In the genomic region with DNA sequence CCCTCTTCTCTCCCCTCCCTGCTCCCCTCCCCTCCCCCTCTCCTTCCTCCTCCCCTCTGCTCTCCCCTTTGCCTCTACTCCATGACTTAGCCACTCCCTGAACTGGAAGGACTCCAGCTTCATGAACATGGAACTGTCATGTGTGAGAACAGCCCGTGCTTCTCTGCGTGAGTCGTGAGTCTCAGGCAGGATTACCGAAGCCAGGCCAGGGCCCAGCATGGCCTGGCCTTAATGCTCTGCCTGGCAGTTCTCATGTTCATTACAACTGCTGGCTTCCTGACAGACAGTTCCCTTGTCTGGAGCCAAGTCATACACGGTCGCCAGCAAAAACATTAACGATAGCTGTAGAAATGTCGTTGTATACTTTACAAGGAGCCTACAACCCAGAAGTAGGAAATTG, we compare ENCODE assay signal across 15 mouse cellular contexts.
DNase-seq lines count a peak whose midpoint lies in the region; ATAC-seq and TF ChIP-seq lines count a peak whose summit lies in the region.
"Had no signal": no experiment of that assay in that cellular context is flagged by ENCODE, and none has a peak within 500 bp of the region (broad histone marks: within the 10 kb centered on the region; RNA-seq: fewer than 3 reads in every experiment).

No protein-coding gene starts in this region.

- peak; percentile 24 for DNase-seq in heart, adult 8-10 months (ENCODE audit: low spot score)
- no peak for DNase-seq in heart, postnatal 25 days (ENCODE audit: low spot score)
- peak; percentile 41 for DNase-seq in lung, postnatal 0 days (ENCODE audit: low spot score)
- no peak for DNase-seq in lung, postnatal 25 days (ENCODE audit: low spot score)
- peak; percentile 33 for DNase-seq in cerebellum, adult 9-11 months
- peak; percentile 14 for DNase-seq in retina, postnatal 7 days (ENCODE audit: low read depth, low spot score)
- DNase-seq in spleen, adult 12 weeks (ENCODE audit: low spot score): no peak
- DNase-seq: adrenal gland, postnatal 36 days; right cerebral cortex, postnatal 4 days had no signal

- no peaks in the 10 kb centered on the region for H3K27me3 ChIP-seq in lung, postnatal 0 days (replicated peaks; ENCODE audit: insufficient read depth, low read length)
- no peaks in the 10 kb centered on the region for H3K27me3 ChIP-seq in intestine, postnatal 0 days (replicated peaks; ENCODE audit: control insufficient read depth, insufficient read depth, low read length)
- H3K27me3 ChIP-seq: CH12.LX; hindbrain, embryonic 12.5 days; neural tube, embryonic 13.5 days had no signal

- no peak overlapping the region for H3K9ac ChIP-seq in lung, postnatal 0 days (replicated peaks; ENCODE audit: low read depth)
- H3K9ac ChIP-seq in intestine, postnatal 0 days (ENCODE audit: low read depth, low read length): no peak overlapping the region
- H3K9ac ChIP-seq: hindbrain, embryonic 12.5 days; neural tube, embryonic 13.5 days had no signal

- intact Hi-C loops in heart, postnatal 25 days (cut with DNase I): no loop called here

- ATAC-seq in lung, postnatal 0 days: peak; percentile 43
- no peak for ATAC-seq in intestine, postnatal 0 days

- TF ChIP-seq CTCF in lung, postnatal 0 days (IDR thresholded peaks at IDR 0.05): no peak
- no peak for TF ChIP-seq CTCF in intestine, postnatal 0 days (IDR thresholded peaks at IDR 0.05; ENCODE audit: low read depth)

- H3K9me3 ChIP-seq in lung, postnatal 0 days (ENCODE audit: low read length): no peaks in the 10 kb centered on the region; the same call in 1 of the 2 replicates
- no peaks in the 10 kb centered on the region for H3K9me3 ChIP-seq in intestine, postnatal 0 days (ENCODE audit: control insufficient read depth)
- H3K9me3 ChIP-seq: hindbrain, embryonic 12.5 days; neural tube, embryonic 13.5 days had no signal

- no peaks in the 10 kb centered on the region for H3K4me1 ChIP-seq in lung, postnatal 0 days (ENCODE audit: insufficient read depth, low read depth, low read length)
- H3K4me1 ChIP-seq in intestine, postnatal 0 days (replicated peaks; ENCODE audit: control insufficient read depth, insufficient read depth, low read length): no peaks in the 10 kb centered on the region
- H3K4me1 ChIP-seq: hindbrain, embryonic 12.5 days had no signal

- no peak overlapping the region for H3K27ac ChIP-seq in lung, postnatal 0 days (ENCODE audit: low read length)
- no peak overlapping the region for H3K27ac ChIP-seq in intestine, postnatal 0 days (ENCODE audit: low read depth, low read length)
- H3K27ac ChIP-seq: hindbrain, embryonic 12.5 days; neural tube, embryonic 13.5 days had no signal

- 52% methylated on average over 8 of the region's 8 CpGs for WGBS in lung, postnatal 0 days
- WGBS in intestine, postnatal 0 days: 70% methylated on average over 8 of the region's 8 CpGs

- no peak for TF ChIP-seq EP300 in lung, postnatal 0 days (IDR thresholded peaks at IDR 0.05)

- H3K4me3 ChIP-seq in lung, postnatal 0 days (ENCODE audit: low read depth, low read length): no peak overlapping the region
- H3K4me3 ChIP-seq in intestine, postnatal 0 days (ENCODE audit: low read depth, low read length): no peak overlapping the region
- H3K4me3 ChIP-seq: hindbrain, embryonic 12.5 days; neural tube, embryonic 13.5 days had no signal

- H3K4me2 ChIP-seq in lung, postnatal 0 days (replicated peaks; ENCODE audit: low read depth, low read length): no peak overlapping the region
- no peak overlapping the region for H3K4me2 ChIP-seq in intestine, postnatal 0 days (replicated peaks; ENCODE audit: low read depth)
- H3K4me2 ChIP-seq: hindbrain, embryonic 12.5 days; liver, embryonic 11.5 days; midbrain, embryonic 11.5 days; neural tube, embryonic 13.5 days had no signal

- H3K36me3 ChIP-seq in lung, postnatal 0 days (ENCODE audit: insufficient read depth, low read length): no peaks in the 10 kb centered on the region
- no peaks in the 10 kb centered on the region for H3K36me3 ChIP-seq in intestine, postnatal 0 days (ENCODE audit: control insufficient read depth, insufficient read depth)
- H3K36me3 ChIP-seq: hindbrain, embryonic 12.5 days; neural tube, embryonic 13.5 days had no signal

Comparison
In these comparisons a context has a peak if more than half of its experiments do, and no peak if none do; other contexts are left out.
1. DNase-seq: peak in heart, adult 8-10 months (single experiment), lung, postnatal 0 days (single experiment), cerebellum, adult 9-11 months (single experiment) and retina, postnatal 7 days (single experiment); none in heart, postnatal 25 days (single experiment), lung, postnatal 25 days (single experiment) and spleen, adult 12 weeks (single experiment).